Mouse (Mus musculus) neural tube, embryonic 11.5 days (tissue): Measurements from ENCODE around the gene Kcne1. TPM values are rescaled to one million over a fixed set of nuclear protein-coding genes. Genes with fewer than 3 reads are reported as not detected.

Source experiments
- ATAC-seq: fragments of 200-750 bp; cut with Nextera tagmentation; 2 replicates; pipeline ENCODE4 v1.8.0; 2017; ENCODE audit warnings: moderate number of reproducible peaks, mild to moderate bottlenecking, moderate TSS enrichment, moderate library complexity; ENCODE audit not compliant: insufficient read depth, low FRiP score, low TSS enrichment
- DNase-seq: peaks from one replicate; pipeline ENCODE4 v3.0.0-alpha.2; 2015; ENCODE audit warnings: low spot score
- H3K27ac ChIP-seq: fragments of 300-500 bp; sonication (generic); 2 replicates; pipeline ENCODE4 v1.5.1; 2014; ENCODE audit warnings: low read depth, mild to moderate bottlenecking, low read length
- H3K27me3 ChIP-seq: fragments of 300-500 bp; sonication (generic); 2 replicates; pipeline ENCODE4 v1.6.1; 2014; ENCODE audit warnings: mild to moderate bottlenecking, low read length, mixed read lengths; ENCODE audit not compliant: control insufficient read depth, insufficient read depth
- H3K36me3 ChIP-seq: fragments of 300-500 bp; sonication (generic); 2 replicates; pipeline ENCODE4 v1.6.1; 2014; ENCODE audit warnings: mild to moderate bottlenecking, low read length, moderate library complexity, mixed read lengths; ENCODE audit not compliant: control insufficient read depth, insufficient read depth
- H3K4me1 ChIP-seq: fragments of 300-500 bp; sonication (generic); 2 replicates; pipeline ENCODE4 v1.6.1; 2014; ENCODE audit warnings: low read length, mixed read lengths; ENCODE audit not compliant: control insufficient read depth, insufficient read depth
- H3K4me2 ChIP-seq: fragments of 300-500 bp; sonication (generic); 2 replicates; pipeline ENCODE4 v1.6.1; 2014; ENCODE audit warnings: low read depth, mild to moderate bottlenecking, moderate library complexity
- H3K4me3 ChIP-seq: fragments of 300-500 bp; sonication (generic); 2 replicates; pipeline ENCODE4 v1.5.1; 2014; ENCODE audit warnings: low read depth, low read length
- H3K9ac ChIP-seq: fragments of 300-500 bp; sonication (generic); 2 replicates; pipeline ENCODE4 v1.6.1; 2014; ENCODE audit warnings: mild to moderate bottlenecking, low read length
- H3K9me3 ChIP-seq: fragments of 300-500 bp; sonication (generic); 2 replicates; pipeline ENCODE4 v1.6.1; 2016; ENCODE audit warnings: low read length; ENCODE audit not compliant: control insufficient read depth
- WGBS: fragments of 180-500 bp; shearing (Covaris S2); extraction: QIAGEN DNeasy Blood & Tissue Kit; methylation state at CpG from one replicate; pipeline ENCODE4 v1.1.7; 2014; 5-methylcytosine and 5-hydroxymethylcytosine counted together
- polyA plus RNA-seq: library from polyadenylated mRNA; unstranded; fragments of >200 nt; fragmentation: Nextera tagmentation; extraction: Ambion mirVana; gene quantifications from 2 replicates; pipeline ENCODE4 v1.2.1, GENCODE M21; 2014

Gene Kcne1
- polyA plus RNA-seq, 1 experiment from 2014 or later: 0.54 TPM

DNA sequence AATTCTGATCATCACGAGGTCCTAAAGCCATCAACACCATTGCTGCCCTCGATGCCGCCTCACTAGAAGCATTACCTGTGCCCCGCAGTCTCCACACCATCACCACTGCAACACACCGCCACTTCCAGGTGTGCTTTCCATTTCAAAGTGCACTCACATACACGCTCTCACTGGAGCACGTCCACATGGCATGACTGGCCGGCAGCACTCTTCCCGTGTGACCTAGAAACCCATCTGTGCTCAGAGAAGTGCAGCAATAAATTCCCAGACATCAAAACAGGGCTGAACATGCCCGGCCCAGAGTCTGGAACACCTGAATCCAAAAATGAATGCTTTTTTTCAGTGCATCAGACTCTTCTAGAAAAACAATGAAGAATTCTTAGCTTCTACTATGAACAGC is 31.4 kb downstream of the Kcne1 start:
- Histone ChIP-seq H3K27ac (no peak overlapping the region), H3K9me3 (no peaks in the 10 kb centered on the region), H3K4me2 (no peak overlapping the region), H3K27me3 (no peaks in the 10 kb centered on the region), H3K36me3 (no peaks in the 10 kb centered on the region), H3K4me1 (no peaks in the 10 kb centered on the region; the same call in 1 of the 2 replicates), H3K9ac (no peak overlapping the region), H3K4me3 (no peak overlapping the region)
- ATAC-seq (no peak), DNase-seq (no peak)
- 83% methylated on average over 10 of the region's 10 CpGs for WGBS

GRCm38 (mm10) chr16:92325062-92325406 is 34.2 kb downstream of the Kcne1 start:
- no peaks in the 10 kb centered on the region for H3K27me3 ChIP-seq
- no peak overlapping the region for H3K4me3 ChIP-seq
- WGBS: 29% methylated on average over 1 of the region's 1 CpGs
- H3K36me3 ChIP-seq: no peaks in the 10 kb centered on the region
- no peak overlapping the region for H3K9ac ChIP-seq
- H3K4me1 ChIP-seq: no peaks in the 10 kb centered on the region; the same call in 1 of the 2 replicates
- H3K4me2 ChIP-seq: no peak overlapping the region
- no peaks in the 10 kb centered on the region for H3K9me3 ChIP-seq
- no peak for ATAC-seq
- DNase-seq: no peak
- H3K27ac ChIP-seq: no peak overlapping the region

DNA sequence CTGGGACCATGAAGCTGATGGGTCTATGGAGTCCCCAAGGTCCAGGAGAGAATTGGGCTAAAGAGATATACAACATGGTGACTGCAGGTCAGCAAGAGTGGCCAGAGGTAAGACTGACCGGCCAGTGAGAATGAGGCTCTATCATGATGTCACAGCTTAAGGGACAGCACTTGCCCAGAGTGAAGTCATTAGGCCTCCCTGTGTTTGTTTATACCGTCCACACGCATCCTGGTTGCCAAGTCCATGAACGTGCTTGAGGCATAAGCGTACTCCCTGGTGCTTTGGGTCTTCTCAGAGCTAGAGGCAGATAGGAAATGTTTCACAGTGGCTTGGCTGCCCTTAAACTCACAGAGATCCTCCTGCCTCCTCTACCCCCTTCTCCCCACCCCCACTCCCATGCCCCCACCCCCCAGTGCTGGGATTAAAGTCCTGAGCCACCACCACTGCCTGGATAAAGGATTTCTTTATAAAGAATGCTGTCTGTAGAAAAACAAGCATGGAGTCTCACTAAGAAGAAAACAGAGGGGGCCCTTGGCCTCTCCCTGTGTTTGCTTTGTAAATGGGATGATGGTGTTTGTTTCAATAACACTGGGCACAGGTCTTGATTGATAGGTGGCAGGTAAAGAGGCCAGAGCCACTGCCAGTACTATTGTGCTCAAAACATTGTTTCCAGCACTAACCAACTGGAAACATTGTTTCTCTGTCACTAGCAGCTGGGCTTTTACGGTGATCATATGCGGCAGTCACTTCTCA is 34.8 kb downstream of the Kcne1 start:
- ATAC-seq (no peak; the same call in 1 of the 2 replicates), DNase-seq (no peak)
- no peaks in the 10 kb centered on the region for H3K36me3 ChIP-seq
- no peaks in the 10 kb centered on the region; the same call in 1 of the 2 replicates for H3K4me1 ChIP-seq
- no peak overlapping the region for H3K27ac ChIP-seq
- no peaks in the 10 kb centered on the region for H3K27me3 ChIP-seq
- H3K4me3 ChIP-seq: no peak overlapping the region
- H3K4me2 ChIP-seq: no peak overlapping the region
- no peak overlapping the region; the same call in 1 of the 2 replicates for H3K9ac ChIP-seq
- 41% methylated on average over 7 of the region's 7 CpGs for WGBS
- H3K9me3 ChIP-seq: no peaks in the 10 kb centered on the region

- no peaks in the 10 kb centered on the region for H3K27me3 ChIP-seq
- 95% methylated on average over 8 of the region's 8 CpGs for WGBS
- no peak for ATAC-seq
- H3K4me1 ChIP-seq: no peaks in the 10 kb centered on the region; the same call in 1 of the 2 replicates
- H3K27ac ChIP-seq: no peak within 1 kb of the TSS
- H3K9ac ChIP-seq: no peak within 1 kb of the TSS
- no peak within 1 kb of the TSS for H3K4me3 ChIP-seq
- no peak within 1 kb of the TSS for H3K4me2 ChIP-seq
- no peaks in the 10 kb centered on the region for H3K9me3 ChIP-seq
- DNase-seq: no peak
- no peaks in the 10 kb centered on the region for H3K36me3 ChIP-seq
Observed at GRCm38 (mm10) chr16:92321341-92321740, 37.9 kb downstream of the Kcne1 start, which contains the start of gene Fam243. TSS of gene Fam243 (minus strand) at chr16:92321441.

GRCm38 (mm10) chr16:92320361-92320760 is 38.9 kb downstream of the Kcne1 start:
- Histone ChIP-seq H3K9me3 (no peaks in the 10 kb centered on the region), H3K27me3 (no peaks in the 10 kb centered on the region), H3K4me1 (no peaks in the 10 kb centered on the region; the same call in 1 of the 2 replicates), H3K36me3 (no peaks in the 10 kb centered on the region), H3K4me2 (no peak overlapping the region), H3K9ac (no peak overlapping the region), H3K27ac (no peak overlapping the region), H3K4me3 (no peak overlapping the region)
- DNase-seq (no peak), ATAC-seq (no peak)
- WGBS: 85% methylated on average over 3 of the region's 3 CpGs

GRCm38 (mm10) chr16:92319353-92320109 is 39.7 kb downstream of the Kcne1 start:
- no peaks in the 10 kb centered on the region for H3K4me1 ChIP-seq
- peak; percentile 46 for DNase-seq
- no peaks in the 10 kb centered on the region for H3K9me3 ChIP-seq

DNA sequence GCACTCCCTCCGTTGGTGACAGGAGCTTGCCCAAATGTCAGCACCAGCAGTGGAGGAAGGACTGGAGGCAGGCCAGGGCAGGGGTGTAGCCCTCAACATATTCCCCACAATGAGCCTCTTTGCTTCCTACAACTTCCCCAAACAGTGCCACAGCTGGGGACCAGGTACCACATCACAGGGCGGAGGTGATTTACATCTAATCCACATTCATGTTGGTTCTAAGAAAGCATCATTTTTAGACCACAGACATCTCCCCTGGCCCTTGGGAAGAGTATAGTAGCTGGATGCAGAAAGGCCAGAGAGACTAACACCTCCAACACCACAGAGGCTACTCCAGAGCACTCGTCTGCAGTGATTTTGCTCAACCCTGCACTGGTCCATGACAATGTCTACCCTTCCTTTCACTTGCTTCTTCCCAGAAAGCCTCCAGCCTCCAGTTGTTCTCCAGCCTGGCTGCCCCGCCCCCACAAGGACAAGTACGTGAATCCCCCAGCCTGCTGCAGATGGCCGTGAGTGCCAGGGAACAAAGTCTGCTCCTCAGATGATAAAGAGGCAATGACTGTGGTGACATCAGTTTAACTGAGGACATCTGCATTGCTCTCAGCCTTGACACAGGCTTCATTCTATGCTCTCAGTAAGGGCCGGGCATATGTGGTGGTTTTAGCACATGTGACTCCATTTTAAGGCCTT is 43.1 kb downstream of the Kcne1 start:
- WGBS: 79% methylated on average over 7 of the region's 7 CpGs
- Histone ChIP-seq H3K9me3 (no peaks in the 10 kb centered on the region), H3K27ac (no peak overlapping the region), H3K9ac (no peak overlapping the region), H3K4me1 (no peaks in the 10 kb centered on the region), H3K4me2 (no peak overlapping the region), H3K27me3 (no peaks in the 10 kb centered on the region), H3K36me3 (peaks cover 5% of the 10 kb centered on the region), H3K4me3 (no peak overlapping the region)
- DNase-seq (no peak), ATAC-seq (no peak)

More at GRCm38 (mm10) chr16:92319353-92320109, 39.7 kb downstream of the Kcne1 start:
- Histone ChIP-seq H3K4me3 (no peak overlapping the region), H3K4me2 (no peak overlapping the region), H3K9ac (no peak overlapping the region), H3K36me3 (no peaks in the 10 kb centered on the region), H3K27me3 (no peaks in the 10 kb centered on the region), H3K27ac (no peak overlapping the region)
- ATAC-seq: no peak
- WGBS: 60% methylated on average over 20 of the region's 20 CpGs

GRCm38 (mm10) chr16:92313953-92314741 is 45.1 kb downstream of the Kcne1 start:
- peak; percentile 73 for ATAC-seq
- peak; percentile 59 for DNase-seq
- Histone ChIP-seq H3K4me1 (no peaks in the 10 kb centered on the region), H3K27me3 (no peaks in the 10 kb centered on the region), H3K4me2 (no peak overlapping the region), H3K36me3 (peaks cover 9% of the 10 kb centered on the region), H3K9ac (no peak overlapping the region), H3K27ac (no peak overlapping the region), H3K4me3 (no peak overlapping the region), H3K9me3 (no peaks in the 10 kb centered on the region)
- WGBS: 49% methylated on average over 13 of the region's 13 CpGs
